Mouse (Mus musculus): ENCODE measurements around the gene Nipsnap2.
"Not testable (repeated sequence)": the region's sequence is repeated elsewhere in the genome, so short reads cannot be mapped to it uniquely, and the experiment has no call there.

Nipsnap2 gene

DNA sequence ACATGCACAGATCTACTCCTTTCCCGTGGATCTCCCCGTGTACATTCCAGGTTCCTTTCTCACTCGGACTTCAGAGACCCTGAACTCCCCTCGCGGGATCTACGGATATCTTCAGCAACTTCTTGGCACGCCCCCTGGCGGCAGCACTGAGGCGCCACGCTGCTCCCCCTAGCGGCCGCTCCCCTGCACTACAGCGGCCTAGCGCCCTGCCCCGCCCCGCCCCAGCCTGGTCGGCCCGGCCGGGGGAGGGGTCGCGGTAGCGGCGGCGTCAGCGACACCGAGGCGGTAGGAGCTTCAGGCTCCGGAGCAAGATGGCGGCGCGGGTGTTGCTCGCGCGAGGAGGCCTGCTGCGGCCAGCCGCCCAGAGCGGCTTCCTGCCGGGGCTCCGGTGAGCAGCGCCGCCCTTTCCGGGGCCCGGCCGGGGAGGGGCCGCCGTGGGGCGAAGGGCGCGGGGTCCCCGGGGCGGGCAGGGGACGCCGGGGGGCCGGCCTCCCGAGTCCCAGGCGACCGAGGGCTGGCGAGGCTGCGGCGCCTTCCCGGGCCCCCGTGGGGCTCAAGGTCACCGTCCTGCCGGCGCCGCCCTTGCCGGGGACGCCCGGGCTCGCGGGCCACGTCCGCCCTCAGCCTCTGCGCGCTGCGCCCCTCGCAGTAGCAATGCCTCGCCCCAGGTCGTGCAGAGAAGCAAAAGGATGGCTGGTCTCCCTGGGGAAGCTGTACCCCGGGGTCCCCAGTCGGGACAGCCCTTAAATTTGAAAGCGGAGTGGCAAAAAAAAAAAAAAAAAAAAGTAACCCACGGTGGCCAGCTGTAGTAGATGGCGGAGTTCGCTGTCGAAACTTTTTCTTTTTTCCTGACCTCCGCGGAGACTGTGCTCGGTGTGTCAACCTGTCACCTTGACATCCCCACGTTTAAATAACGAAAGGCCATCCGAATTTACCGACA lies at the start of gene Nipsnap2:
Gene Nipsnap2 (plus strand): TSS at position 230 of the 940 bp plus-strand sequence.
- DNase-seq: peak; percentile 87 to 95

DNA sequence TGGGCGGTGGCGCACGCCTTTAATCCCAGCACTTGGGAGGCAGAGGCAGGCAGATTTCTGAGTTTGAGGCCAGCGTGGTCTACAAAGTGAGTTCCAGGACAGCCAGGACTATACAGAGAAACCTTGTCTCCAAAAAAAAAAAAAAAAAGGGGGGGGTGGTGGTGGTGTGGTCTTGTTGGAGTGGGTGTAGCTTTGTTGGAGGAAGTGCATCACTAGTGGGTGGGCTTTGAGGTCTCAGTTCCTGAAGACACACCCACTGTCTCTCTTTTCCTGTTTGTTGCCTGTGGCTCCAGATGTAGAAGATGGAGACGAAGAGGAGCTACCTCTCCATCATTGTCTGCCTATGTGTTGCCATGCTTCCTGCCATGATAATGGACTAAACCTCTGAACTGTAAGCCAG lies 39.7 kb upstream of the Nipsnap2 start:
- DNase-seq: not testable (repeated sequence)

DNA sequence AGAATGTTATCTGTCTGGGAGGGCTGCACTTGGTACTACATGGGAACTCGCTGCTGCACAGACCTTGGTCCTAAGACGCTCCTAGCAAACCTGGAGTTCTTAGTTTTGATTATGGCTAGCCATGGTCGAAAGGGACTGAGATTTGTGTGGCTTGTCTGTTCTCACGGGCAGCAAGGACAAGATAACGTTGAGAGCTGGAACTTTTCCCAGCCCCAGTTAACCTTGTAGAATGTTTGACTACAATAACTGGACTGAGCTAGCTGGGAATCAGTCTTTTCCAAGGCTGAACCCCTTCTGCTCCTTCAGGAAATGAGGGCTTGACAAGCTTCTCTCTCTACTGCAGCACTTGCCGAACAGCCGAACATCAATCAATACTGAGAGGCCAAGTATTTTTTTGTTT lies 37.2 kb upstream of the Nipsnap2 start:
- no peak for DNase-seq

DNA sequence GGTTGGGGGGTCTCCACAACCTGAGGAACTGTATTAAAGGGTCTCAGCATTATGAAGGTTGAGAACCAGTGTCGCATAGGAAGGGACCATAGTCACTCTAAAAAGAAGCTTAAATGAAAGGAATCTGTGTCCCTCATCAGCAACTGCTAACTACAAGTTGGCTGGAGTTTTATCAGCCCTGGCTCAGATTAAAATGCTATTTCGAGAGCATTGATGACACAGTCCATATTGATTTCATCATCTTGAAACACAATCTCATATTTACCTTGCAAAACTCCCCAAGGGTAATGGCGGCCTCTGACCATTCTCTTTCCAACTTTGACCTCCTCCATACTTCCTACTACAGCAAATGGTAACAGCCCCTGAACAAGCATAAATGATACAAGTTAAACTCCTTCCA lies 34.3 kb upstream of the Nipsnap2 start:
- no peak for DNase-seq

DNA sequence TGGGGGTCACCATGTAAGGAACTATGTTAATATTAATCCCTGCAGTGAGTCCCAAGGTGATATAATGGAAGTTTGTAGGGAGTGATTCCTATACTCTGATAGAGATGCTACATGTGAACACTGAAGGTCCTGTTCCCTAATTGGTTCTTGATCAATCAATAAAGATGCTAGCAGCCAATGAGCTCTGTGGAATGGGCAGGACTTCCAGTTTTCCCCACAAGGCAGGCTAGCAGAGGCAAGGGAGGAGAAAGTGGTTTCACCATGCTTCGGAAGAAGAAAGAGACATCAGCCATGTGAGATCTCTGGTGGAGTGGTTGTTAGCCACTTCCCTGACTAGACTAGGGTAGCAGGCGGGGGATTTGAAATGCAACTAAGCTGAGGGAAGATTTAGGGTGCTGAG lies 24.4 kb upstream of the Nipsnap2 start:
- DNase-seq: no peak

DNA sequence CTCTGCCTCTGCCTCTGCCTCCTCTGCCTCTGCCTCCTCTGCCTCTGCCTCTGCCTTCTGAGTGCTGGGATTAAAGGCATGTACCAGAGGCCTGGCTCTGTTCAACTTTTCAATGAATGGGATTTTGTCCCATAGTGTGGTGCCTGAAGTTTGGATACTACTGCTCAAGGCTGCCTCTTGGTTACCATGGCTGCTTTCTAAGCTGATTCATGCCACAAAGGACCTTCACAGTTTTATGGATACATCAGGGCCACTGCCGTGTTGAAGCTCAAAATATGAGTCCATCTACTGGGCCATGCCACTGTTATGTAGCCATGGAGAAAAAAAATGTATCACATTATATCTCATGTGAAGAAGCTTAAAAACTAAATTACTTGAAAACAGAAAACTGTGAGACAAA lies 23.2 kb upstream of the Nipsnap2 start:
- DNase-seq: no peak

DNA sequence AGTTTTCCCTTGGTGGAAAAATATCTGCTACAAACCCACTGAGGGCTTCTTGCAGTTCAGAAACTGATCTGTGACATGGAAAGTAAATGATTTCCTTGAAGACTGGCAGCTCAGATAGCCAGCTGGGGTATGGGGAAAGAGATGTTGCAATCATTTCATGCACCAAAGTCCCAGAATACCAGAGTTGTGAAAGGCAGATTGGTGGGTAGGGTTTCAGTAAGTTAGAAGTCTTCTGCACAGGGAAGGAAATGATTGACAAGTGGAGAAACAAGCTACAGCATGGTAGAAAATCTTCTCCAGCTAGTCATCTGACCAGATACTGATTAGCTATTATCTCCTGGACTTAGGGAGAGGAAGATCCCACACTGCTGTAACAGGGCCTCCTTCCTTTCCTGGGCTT lies 21.5 kb upstream of the Nipsnap2 start:
- DNase-seq: no peak

DNA sequence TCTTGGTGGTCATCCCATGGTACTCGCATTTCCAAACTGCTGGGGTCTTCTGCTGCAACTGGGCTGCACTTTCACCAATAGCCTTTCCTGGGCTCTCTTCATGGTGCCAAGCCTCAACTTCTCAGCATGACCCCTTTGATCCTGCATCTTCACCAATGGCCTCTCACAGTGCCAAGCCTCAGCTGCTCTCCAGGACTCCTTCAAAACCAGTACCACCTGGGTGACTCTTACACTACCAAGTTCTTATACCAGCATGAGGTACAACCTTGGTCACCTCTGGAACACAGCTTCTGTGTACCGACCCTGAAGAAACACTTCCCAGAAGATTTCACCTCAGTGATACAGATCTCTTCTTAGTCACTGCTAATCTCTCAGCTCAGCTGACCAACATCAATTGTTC lies 16.5 kb upstream of the Nipsnap2 start, which contains the start of gene Sept14:
Gene Sept14 (minus strand): TSS at position 101 of the 400 bp plus-strand sequence.
- no peak for DNase-seq

DNA sequence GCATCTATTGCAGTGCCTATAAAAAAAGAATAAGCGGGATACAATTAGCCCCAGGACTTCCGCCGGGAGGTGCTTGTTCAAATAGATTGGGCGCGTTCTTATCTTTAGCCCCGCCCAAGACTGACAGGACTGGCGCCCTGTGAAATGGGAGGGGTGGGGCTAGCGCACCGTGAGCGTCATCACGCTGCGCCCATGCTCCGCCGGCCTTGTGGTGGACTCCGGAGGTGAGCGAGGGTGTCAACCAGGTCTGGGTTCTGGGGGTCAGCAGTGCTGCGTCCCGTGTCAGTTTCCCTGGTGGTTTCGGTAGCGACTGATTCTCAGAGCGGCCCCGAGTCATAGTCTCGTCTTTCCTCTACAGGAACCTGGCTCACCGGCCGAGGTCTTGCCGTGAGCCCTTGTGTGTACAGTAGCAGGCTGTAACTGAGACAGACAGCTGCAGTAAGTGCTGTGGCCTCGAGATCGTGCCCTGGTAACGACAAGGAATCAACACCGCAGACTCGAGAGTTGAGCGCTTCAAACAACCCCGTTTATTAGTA lies 9.5 kb upstream of the Nipsnap2 start, which contains the start of gene Mrps17:
Gene Mrps17 (plus strand): TSS at position 172 of the 536 bp plus-strand sequence.
- DNase-seq: peak; percentile 85 to 89

DNA sequence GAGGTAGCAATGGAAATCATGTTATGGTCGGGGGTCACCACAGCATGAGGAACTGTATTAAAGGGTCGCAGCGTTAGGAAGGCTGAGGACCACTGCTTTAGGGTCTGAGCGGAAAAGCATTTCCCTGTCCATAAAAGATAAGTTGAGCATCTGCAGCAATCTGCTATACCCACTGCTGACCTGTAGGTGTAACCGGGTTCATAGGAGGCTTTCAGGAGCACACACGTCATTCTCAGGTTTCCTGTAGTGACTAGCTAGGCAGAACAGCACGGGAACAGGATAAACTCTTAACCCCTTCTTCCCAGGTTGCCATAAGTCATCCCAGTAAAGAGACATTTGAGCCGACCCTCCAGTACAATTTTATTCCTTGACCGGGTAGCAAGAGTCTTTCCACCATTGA lies 7.8 kb upstream of the Nipsnap2 start:
- no peak for DNase-seq

DNA sequence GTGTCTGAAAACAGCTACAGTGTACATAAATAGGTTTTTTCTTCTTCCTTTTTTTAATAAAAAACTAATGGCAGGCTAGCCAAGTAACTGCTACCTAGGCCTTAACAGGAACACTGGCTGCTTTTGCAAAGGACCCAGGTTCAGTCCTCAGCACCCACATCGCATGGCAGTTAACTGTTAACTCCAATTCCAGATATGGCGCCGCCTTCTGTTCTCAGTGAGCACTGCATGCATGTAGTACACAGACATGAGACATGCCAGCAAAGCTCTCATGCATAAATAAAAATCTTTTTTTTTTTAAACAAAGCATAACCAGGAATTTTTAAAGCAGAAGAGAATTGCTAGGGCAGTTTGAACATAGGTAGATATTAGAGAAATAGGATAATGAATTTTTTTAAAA lies 4.7 kb upstream of the Nipsnap2 start:
- DNase-seq: no peak

DNA sequence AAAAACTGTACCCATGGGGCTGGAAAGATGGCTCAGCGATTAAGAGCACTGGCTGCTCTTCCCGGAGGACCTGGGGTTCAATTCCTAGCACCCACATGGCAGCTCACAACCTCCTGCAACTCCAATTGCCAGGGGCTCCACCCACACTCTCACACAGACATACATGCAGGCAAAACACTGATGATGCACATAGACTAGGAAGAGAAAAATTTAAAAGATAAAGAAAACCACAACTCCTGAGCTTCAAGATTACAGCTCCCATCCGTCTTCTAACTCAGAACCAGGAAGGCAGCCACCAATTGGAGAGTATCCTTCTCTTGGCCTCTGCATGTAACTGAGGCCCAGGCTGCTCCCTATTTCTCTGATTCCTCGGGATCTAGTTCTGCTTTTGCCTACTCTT lies 595 bp upstream of the Nipsnap2 start:
- DNase-seq: no peak

DNA sequence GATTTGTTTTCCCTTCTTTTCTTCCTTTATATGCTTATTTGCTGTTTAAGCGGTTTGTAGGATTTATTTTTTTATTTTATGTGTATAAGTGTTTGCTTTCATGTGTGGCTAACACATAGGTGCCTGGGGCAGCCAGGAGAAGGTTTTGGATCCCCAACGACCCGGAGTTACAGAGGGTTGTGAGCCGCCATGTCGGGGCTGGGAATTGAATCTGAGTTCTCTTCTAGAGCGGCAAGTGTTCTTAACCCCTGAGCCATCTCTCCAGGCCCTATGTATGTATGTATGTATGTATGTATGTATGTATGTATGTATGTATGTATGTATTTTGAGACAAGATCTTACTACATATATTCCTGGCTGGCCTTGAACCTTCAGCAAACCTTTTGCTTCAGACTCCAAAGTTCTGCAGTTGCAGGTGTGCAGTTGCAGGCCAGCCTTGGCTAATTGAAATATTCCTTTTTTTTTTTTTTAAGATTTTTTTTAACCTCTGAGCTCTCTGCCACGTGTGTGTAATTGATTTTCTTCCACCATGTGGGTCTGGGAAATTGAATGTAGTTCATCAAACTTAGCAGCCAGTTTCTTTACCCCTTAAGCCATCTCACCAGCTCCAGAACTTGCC lies 1.0 kb downstream of the Nipsnap2 start:
- peak in 1 of 2 experiments; percentile 18 for DNase-seq

DNA sequence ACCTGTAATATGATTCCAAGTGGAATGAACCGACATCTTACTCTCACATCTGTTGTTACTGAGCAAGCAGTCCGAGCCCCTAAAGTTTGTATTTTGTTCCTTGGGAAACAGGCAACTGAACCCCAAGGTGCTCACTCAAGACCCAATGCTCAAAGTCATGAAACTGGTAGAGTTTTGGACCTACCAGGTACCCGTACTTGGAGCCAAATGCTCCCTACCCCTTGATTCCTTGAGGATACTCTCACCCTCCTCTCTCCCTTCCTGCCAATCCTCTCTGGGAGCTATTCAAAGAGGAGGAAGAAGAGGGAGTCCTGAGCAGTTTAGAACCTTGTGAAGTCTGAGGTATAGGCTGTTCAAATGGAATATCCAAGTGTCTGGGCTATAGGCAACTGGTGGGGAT lies 1.9 kb downstream of the Nipsnap2 start:
- DNase-seq: no peak

DNA sequence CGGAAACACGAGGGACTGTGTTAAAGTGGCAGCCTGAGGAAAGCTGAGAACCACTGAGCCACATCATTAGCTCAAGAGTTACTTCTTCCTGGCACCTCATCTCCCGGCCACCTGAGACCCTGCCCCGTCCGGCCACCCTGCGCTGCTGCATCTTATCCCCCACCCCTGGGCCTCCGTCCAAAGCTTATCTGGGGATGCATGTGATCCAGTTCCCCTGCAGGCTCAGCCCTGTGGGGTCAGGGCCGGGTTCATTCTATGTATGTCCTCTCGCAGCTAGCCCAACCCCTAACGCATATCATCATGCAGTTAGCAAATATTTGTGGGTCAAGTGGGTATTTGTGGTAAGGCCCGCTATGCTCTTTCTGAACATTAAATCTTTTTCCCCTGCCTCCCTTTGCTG lies 4.4 kb downstream of the Nipsnap2 start:
- no peak for DNase-seq

DNA sequence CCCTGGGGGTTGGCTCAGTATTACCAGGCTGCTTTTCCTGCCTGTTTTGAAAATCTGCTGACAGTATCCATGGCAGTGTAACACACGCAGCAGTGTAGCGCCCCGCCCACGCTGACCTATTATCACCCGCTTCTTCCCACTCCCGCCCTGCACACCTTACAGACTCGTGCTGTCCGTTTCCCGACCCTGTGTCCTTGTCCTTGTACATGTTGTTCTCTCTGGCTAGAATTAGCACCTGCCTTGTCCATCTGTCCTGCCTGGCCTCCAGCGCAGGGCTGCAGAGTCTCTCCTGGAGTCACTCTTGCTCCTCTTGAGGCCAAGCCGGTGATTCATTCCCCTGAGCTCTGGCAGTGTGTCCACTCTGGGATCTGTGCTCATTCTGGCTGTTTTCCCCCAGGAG lies 5.5 kb downstream of the Nipsnap2 start:
- DNase-seq: no peak

DNA sequence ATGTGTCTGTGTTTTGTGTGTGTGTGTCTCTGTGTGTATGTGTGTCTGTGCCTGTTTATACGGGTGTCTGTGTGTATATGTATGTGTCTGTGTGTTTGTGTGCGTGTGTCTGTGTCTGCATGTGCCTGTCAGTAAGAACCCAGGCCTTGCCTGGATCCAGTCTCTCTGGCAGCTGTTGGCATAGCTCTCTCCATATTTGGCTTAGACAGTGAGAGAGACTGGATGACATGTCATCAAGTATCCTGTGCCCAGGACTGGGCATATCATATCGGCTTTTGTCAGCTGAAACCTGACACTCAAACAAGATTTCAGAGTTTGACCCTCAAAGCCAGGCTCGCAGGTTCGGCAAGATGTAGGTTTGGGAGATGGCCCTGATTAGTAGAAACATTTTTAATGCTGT lies 6.2 kb downstream of the Nipsnap2 start:
- no peak for DNase-seq

DNA sequence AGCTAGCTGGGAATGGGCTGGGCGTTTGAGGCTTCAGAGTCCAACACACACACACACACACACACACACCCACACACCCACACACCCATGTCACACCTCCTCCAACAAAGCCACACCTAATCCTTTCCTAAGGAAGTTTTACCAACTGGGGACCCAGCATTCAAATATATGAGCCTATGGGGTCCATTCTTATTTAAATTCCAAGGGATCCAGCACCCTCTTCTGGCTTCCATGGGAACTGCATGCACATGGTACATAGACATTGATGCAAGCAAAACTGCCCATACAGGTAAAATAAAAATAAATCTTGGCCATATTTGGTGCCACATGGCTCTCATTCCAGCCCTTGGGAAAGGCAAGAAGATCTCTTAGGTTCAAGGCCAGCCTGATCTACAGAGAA lies 16.1 kb downstream of the Nipsnap2 start:
- peak in 1 of 2 experiments; percentile 25 for DNase-seq

DNA sequence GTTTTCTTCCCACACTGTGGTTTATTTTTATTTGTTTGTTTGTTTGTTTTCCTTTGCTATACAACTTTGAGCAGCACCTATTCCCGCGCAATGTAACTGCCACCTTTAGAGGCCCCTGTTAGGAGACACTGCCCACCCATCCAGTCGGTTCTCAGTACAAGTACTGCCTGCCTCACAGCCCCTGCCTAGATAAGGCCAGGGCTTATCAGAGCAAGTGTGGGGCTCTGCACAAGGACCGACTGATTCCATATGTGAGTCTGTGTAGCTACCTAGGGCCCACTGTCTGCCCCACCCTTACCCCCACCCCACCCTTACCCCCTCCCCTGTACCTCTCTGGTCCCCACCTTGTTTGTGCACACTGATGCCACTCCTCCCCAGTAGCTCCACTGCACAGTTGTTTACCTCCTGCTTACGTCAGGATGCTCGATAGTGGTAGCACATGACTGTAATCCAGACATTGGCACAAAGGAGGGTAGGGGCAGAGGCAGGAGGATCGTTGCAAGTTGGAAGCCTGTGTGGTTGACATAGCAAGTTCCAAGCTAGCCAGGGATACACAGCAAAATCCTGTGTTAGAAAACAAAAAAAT lies 18.1 kb downstream of the Nipsnap2 start:
- DNase-seq: no peak

DNA sequence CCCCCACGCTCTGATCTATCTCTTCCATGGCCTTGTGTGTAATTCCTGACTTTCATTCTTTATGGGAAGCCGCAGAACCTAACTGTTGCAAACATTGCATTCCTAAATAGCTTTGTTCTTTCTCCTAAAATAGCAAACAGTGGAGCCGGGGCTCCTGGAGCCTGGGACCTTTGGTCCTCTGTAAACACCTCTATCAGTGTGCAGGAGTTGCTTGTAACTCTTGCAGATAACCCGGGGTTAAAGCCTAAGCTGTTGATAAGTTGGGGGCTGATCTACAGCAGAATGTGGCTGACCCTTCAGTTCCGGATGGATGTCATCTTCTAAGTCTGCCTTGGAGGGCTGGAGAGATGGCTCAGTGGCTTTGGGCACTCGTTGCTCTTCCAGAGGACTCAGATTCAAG lies 19.2 kb downstream of the Nipsnap2 start:
- no peak for DNase-seq

DNA sequence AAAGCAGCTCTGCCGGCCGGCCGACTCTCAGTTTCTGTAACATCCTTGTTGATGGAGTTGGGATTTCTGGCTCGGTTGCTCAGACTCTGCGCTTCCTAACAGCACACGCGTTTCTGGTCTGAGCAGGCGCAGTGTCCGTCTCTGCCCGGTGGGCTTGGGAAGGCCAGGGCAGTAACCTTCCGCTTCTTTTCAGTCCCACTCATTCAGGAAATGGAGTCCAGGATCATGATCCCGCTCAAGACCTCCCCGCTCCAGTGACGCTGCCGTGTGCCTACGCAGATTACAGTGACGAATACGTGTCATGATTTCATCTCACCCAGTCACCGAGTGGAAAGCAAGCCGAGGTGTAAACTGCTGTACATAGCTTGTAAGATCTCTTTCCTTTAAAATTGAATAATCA lies 32.0 kb downstream of the Nipsnap2 start:
- no peak for DNase-seq

DNA sequence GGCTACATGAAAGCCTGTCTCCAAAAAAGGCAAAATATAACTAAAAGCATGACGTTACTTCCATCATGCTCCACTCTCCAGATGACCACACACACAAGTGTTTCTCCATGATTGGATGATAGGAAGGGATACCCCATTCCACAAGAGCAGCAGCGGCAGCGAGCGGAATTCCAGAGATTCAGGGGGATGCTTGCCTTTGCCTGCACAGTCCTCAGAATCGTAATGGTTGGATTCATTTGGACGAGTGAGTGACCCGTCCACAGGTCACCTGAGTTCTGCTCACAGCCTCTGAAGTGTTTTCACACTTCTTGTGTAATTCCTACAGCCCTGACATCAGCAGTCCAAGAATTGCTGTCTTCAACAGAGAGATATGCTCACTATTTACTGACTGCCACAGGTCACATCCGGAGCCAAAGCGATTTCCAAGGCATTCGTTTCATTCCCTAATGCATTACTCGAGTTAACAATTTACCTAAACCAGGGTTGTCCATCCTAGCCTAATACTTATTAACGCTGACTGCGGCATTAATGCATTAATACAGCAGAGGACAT lies 35.1 kb downstream of the Nipsnap2 start:
- DNase-seq: no peak
